In genomic region chr3:89963221-89963763, GRCm38 (mm10) we compare ENCODE assay signal across 8 mouse cellular contexts. TPM values are rescaled to one million over a fixed set of nuclear protein-coding genes. Genes with fewer than 3 reads are reported as not detected.
DNase-seq lines count a peak whose midpoint lies in the region; ATAC-seq and TF ChIP-seq lines count a peak whose summit lies in the region.

Atp8b2 (minus strand) TSS chr3:89963508.

- no peak for TF ChIP-seq CTCF in bone marrow macrophage, adult 2 months (IDR thresholded peaks at IDR 0.05; ENCODE audit: low read depth, low read length)

- intact Hi-C loops in heart, postnatal 25 days (cut with DNase I), result loop anchor here (5.0 kb wide), 1 partner anchor 96 kb away; no protein-coding TSS in a partner anchor

- H3K27me3 ChIP-seq in forebrain, embryonic 13.5 days, result no peaks in the 10 kb centered on the region

- peak; percentile 38 for DNase-seq in ES-CJ7 (ENCODE audit: low read depth, low spot score)
- DNase-seq in heart, postnatal 25 days (ENCODE audit: low spot score), result peak; percentile 58
- DNase-seq in layer of hippocampus, postnatal 10 days (ENCODE audit: low spot score in 2 of 2), result peak; percentile 66 to 76
- peak; percentile 66 for DNase-seq in lung, postnatal 14 days
- DNase-seq in retina, postnatal 1 day, result peak; percentile 86
- no peak for DNase-seq in c-Kit-positive CD71-positive TER-119-positive erythroid progenitor cells, embryonic 14.5 days (ENCODE audit: low spot score)

- H3K36me3 ChIP-seq in forebrain, embryonic 13.5 days (ENCODE audit: poor library complexity, severe bottlenecking), result peaks cover 13% of the 10 kb centered on the region

- under 1% methylated on average over 26 of the region's 35 CpGs for WGBS in forebrain, embryonic 13.5 days

- ATAC-seq in forebrain, embryonic 13.5 days, result peak; percentile 73

- H3K27ac ChIP-seq in bone marrow macrophage, adult 2 months (ENCODE audit: insufficient read depth, low read depth, low read length), result peak within 1 kb of the TSS; percentile 65
- peak within 1 kb of the TSS; percentile 90 for H3K27ac ChIP-seq in forebrain, embryonic 13.5 days

- H3K9ac ChIP-seq in forebrain, embryonic 13.5 days, result peak within 1 kb of the TSS; percentile 92

- TF ChIP-seq POLR2A in bone marrow macrophage, adult 2 months (IDR thresholded peaks at IDR 0.05; ENCODE audit: borderline replicate concordance, low read depth, low read length), result 0 out of 2 replicates have a peak, but pooled peaks have one; percentile 6

- no peaks in the 10 kb centered on the region; the same call in 1 of the 2 replicates for H3K9me3 ChIP-seq in forebrain, embryonic 13.5 days (replicated peaks)

- H3K4me3 ChIP-seq in bone marrow macrophage, adult 2 months (ENCODE audit: insufficient read depth, low read length), result peak within 1 kb of the TSS; percentile 88
- peak within 1 kb of the TSS; percentile 82 for H3K4me3 ChIP-seq in forebrain, embryonic 13.5 days

- peak within 1 kb of the TSS; percentile 98 for H3K4me2 ChIP-seq in forebrain, embryonic 13.5 days

- H3K4me1 ChIP-seq in bone marrow macrophage, adult 2 months (ENCODE audit: control insufficient read depth, insufficient read depth, low read length), result peaks cover 35% of the 10 kb centered on the region
- peaks cover 59% of the 10 kb centered on the region for H3K4me1 ChIP-seq in forebrain, embryonic 13.5 days

RNA-seq across cellular contexts. Expression of gene Atp8b2, which starts in this region (rescaled TPM):
- polyA plus RNA-seq in bone marrow macrophage, adult 2 months (2012; ENCODE audit: insufficient read depth, insufficient read length, missing spikeins), result 17.7 and 28.7 TPM in 2 replicates
- 10.2 and 11.3 TPM in 2 replicates for polyA plus RNA-seq in forebrain, embryonic 13.5 days (2015; fragmentation: Nextera tagmentation; extraction: Ambion mirVana)
- 10 to 100 TPM; 25.0 to 32.4 TPM for total RNA-seq in heart, postnatal 25 days (2021)
- 10 to 100 TPM; 79.5 to 90.1 TPM for total RNA-seq in layer of hippocampus, postnatal 10 days (2021)
